Mouse (Mus musculus): ENCODE measurements around the gene Ofcc1. TPM values are rescaled to one million over a fixed set of nuclear protein-coding genes. Genes with fewer than 3 reads are reported as not detected.

Gene Ofcc1
- polyA plus RNA-seq, 1 experiment from 2014 or later = 0.04 TPM

DNA sequence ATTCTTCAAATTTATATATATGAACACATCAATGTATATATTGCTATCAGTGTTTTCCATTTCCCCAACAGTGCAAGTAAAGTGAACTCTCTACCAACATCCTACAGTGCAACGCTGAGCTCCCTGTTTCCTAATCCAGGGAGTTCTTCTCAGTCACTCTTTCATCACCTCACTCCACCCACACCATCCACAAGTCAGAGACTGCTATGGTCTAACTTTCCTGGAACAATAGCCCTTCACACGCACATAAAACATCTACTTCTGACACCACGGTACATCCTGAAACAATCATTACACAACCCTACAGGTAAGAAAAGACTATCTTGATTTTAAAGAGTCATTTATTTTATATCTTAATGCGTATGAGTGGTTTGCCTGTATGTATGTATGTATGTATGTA, 335.4 kb downstream of the Ofcc1 start:
- Histone ChIP-seq H3K9ac (ENCODE audit: low read length) (no peak overlapping the region), H3K9me3 (ENCODE audit: control insufficient read depth, low read length) (no peaks in the 10 kb centered on the region), H3K27ac (replicated peaks) (no peak overlapping the region), H3K27me3 (ENCODE audit: control insufficient read depth, insufficient read depth, low read length) (no peaks in the 10 kb centered on the region), H3K36me3 (ENCODE audit: control insufficient read depth, insufficient read depth, low read length) (no peaks in the 10 kb centered on the region), H3K4me3 (ENCODE audit: low read depth, low read length) (no peak overlapping the region), H3K4me2 (replicated peaks; ENCODE audit: low read depth) (no peak overlapping the region), H3K4me1 (replicated peaks; ENCODE audit: control insufficient read depth, insufficient read depth) (no peaks in the 10 kb centered on the region)
- WGBS = 91% methylated on average over 4 of the region's 4 CpGs
- ATAC-seq (ENCODE audit: low FRiP score, low TSS enrichment) = no peak
- DNase-seq (ENCODE audit: low spot score) = no peak
- TF ChIP-seq EP300 (optimal IDR thresholded peaks at IDR 0.05) (no peak), CTCF (IDR thresholded peaks at IDR 0.05; ENCODE audit: low read depth) (no peak)

DNA sequence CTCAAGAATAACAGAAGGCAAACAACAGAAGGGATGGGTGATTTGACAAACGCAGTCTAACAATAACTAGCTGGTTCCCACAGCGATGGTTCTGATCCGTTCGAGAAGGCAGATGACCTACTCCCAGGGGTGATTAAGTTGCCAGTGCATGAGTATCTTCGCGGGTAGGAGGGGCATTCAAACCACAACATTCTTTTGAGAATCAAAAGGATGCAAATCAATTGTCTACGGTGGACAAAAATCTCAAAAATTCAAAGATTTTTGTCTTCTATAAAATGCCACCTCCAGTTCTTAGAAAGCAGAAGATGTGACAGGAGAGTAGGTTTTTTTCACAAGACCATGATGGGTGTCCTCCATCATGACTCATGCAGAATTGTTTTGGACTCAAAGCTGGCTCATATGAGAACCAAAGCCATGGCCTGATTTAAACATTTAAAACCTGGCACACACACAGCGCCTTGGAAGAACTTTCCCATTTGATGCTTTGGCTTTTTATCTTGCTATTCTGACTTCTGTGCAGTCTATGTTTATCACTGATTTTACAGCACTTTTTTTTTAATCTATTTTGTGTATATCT, 338.0 kb downstream of the Ofcc1 start:
- Histone ChIP-seq H3K9ac (ENCODE audit: low read length) (no peak overlapping the region), H3K27ac (replicated peaks) (no peak overlapping the region), H3K4me2 (replicated peaks; ENCODE audit: low read depth) (no peak overlapping the region), H3K27me3 (ENCODE audit: control insufficient read depth, insufficient read depth, low read length) (no peaks in the 10 kb centered on the region), H3K9me3 (ENCODE audit: control insufficient read depth, low read length) (no peaks in the 10 kb centered on the region), H3K4me1 (replicated peaks; ENCODE audit: control insufficient read depth, insufficient read depth) (no peaks in the 10 kb centered on the region), H3K36me3 (ENCODE audit: control insufficient read depth, insufficient read depth, low read length) (no peaks in the 10 kb centered on the region), H3K4me3 (ENCODE audit: low read depth, low read length) (no peak overlapping the region)
- DNase-seq (ENCODE audit: low spot score) (no peak), ATAC-seq (ENCODE audit: low FRiP score, low TSS enrichment) (no peak)
- TF ChIP-seq EP300 (optimal IDR thresholded peaks at IDR 0.05) (no peak), CTCF (IDR thresholded peaks at IDR 0.05; ENCODE audit: low read depth) (no peak)
- WGBS = 84% methylated on average over 8 of the region's 8 CpGs

DNA sequence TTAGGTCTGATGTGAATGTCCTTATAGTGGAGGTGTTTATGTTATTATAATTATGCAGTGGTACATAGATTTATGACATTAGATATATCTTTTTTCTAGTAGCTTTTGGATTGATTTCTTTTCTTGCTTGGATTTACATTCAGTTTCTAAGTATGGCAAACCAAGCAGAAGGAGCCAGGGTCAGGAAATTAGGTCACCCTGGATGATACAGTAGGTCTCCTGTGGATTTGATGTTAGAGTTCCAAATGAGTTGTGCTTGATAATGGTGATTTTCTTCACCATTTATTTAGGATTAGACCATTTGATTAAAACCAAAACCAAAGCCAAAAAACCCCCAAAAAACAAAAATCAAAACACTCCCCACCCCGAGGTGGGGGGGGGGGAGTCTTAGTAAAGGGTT, 338.6 kb downstream of the Ofcc1 start:
- H3K9ac ChIP-seq (ENCODE audit: low read length) = no peak overlapping the region
- no peak overlapping the region for H3K27ac ChIP-seq (replicated peaks)
- WGBS = 64% methylated on average over 1 of the region's 1 CpGs
- H3K4me2 ChIP-seq (replicated peaks; ENCODE audit: low read depth) = no peak overlapping the region
- ATAC-seq (ENCODE audit: low FRiP score, low TSS enrichment) (no peak), DNase-seq (ENCODE audit: low spot score) (no peak)
- no peaks in the 10 kb centered on the region for H3K36me3 ChIP-seq (ENCODE audit: control insufficient read depth, insufficient read depth, low read length)
- H3K27me3 ChIP-seq (ENCODE audit: control insufficient read depth, insufficient read depth, low read length) = no peaks in the 10 kb centered on the region
- no peak for TF ChIP-seq CTCF (IDR thresholded peaks at IDR 0.05; ENCODE audit: low read depth)
- TF ChIP-seq EP300 (optimal IDR thresholded peaks at IDR 0.05) = no peak
- H3K9me3 ChIP-seq (ENCODE audit: control insufficient read depth, low read length) = no peaks in the 10 kb centered on the region
- H3K4me3 ChIP-seq (ENCODE audit: low read depth, low read length) = no peak overlapping the region
- H3K4me1 ChIP-seq (replicated peaks; ENCODE audit: control insufficient read depth, insufficient read depth) = no peaks in the 10 kb centered on the region

DNA sequence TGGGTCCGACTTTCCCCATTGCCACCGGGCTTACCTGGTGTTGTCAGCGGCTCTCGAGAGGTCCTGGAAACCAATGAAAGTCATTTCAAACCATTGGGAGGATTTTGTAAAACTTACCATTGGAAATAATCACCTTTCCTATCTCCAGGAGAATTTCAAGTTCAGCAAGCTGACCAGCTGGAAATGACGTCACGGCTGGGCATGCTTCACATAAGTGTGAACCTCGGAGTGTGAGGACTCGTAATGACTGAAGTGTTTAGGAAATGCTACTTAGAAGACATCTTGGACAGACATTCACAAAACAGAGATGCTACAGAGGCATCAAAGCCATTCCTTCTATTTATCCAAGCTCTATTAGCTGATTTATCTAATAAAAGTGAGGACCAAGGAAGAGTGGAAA, 361.0 kb downstream of the Ofcc1 start:
- Histone ChIP-seq H3K4me3 (ENCODE audit: low read depth, low read length) (no peak overlapping the region), H3K4me1 (replicated peaks; ENCODE audit: control insufficient read depth, insufficient read depth) (no peaks in the 10 kb centered on the region), H3K9ac (ENCODE audit: low read length) (no peak overlapping the region), H3K27ac (replicated peaks) (no peak overlapping the region), H3K9me3 (ENCODE audit: control insufficient read depth, low read length) (no peaks in the 10 kb centered on the region), H3K27me3 (ENCODE audit: control insufficient read depth, insufficient read depth, low read length) (no peaks in the 10 kb centered on the region), H3K36me3 (ENCODE audit: control insufficient read depth, insufficient read depth, low read length) (no peaks in the 10 kb centered on the region), H3K4me2 (replicated peaks; ENCODE audit: low read depth) (no peak overlapping the region)
- ATAC-seq (ENCODE audit: low FRiP score, low TSS enrichment) (no peak), DNase-seq (ENCODE audit: low spot score) (no peak)
- WGBS = 84% methylated on average over 8 of the region's 8 CpGs
- TF ChIP-seq CTCF (IDR thresholded peaks at IDR 0.05; ENCODE audit: low read depth) = no peak
- TF ChIP-seq EP300 (optimal IDR thresholded peaks at IDR 0.05) = no peak

DNA sequence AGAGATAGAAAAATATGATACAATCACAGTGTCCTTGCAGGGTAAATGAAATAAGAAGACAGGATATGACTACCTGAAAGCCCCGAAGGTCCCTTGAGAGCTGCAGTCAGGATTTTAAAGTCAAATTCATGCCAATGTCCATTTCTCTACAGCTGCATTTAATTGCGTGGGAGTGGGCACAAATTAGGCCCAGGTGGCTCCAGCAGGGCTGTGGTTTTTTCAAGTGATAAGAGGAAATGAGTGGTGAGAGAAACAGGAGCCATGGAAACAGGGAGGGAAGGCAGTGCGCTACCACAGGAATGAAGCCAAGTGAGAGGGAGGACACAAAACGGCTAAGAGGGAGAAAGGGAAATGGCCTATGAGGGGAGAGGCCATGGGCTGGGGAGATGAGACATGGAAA, 363.3 kb downstream of the Ofcc1 start:
- no peak for ATAC-seq (ENCODE audit: low FRiP score, low TSS enrichment)
- Histone ChIP-seq H3K4me2 (replicated peaks; ENCODE audit: low read depth) (no peak overlapping the region), H3K27ac (replicated peaks) (no peak overlapping the region), H3K27me3 (ENCODE audit: control insufficient read depth, insufficient read depth, low read length) (no peaks in the 10 kb centered on the region), H3K36me3 (ENCODE audit: control insufficient read depth, insufficient read depth, low read length) (no peaks in the 10 kb centered on the region), H3K9me3 (ENCODE audit: control insufficient read depth, low read length) (no peaks in the 10 kb centered on the region), H3K9ac (ENCODE audit: low read length) (no peak overlapping the region), H3K4me1 (replicated peaks; ENCODE audit: control insufficient read depth, insufficient read depth) (no peaks in the 10 kb centered on the region), H3K4me3 (ENCODE audit: low read depth, low read length) (no peak overlapping the region)
- DNase-seq (ENCODE audit: low spot score) = no peak
- no peak for TF ChIP-seq CTCF (IDR thresholded peaks at IDR 0.05; ENCODE audit: low read depth)
- TF ChIP-seq EP300 (optimal IDR thresholded peaks at IDR 0.05) = no peak
- 68% methylated on average over 4 of the region's 4 CpGs for WGBS

DNA sequence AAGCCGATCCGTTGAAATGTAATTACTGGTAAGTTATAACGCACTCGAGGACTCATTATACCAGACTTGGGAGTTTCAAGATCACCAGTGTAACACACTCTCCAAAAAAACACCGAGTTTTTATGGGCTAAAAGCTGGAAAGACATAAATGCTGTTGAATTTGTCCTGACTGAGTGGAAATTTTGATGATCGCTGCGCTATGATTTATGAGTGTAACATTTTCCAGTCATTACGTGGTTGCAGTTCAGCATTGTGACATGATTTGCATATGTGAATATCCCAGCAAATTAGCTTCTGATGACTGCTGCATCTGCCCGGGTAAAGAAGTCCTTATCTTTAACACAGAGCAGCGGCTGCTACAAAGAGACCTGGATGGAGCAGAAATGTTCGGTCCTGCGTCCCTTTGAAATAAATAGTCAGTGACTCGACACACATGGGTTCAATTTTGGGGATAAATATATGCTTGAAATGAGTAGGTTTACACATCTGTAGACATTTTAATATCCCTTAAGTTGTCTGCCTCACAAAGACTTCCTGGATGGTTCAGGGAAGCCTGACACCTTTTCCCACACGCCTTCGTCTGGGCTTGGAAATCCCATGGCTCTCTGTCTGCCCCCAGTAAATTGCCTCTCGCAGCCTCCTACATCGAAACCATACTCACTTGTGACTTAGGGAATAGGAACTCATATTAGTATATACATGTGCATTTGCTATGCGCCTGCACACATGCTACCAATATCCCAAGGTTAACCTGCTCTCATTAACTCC, 381.8 kb downstream of the Ofcc1 start:
- Histone ChIP-seq H3K27ac (replicated peaks) (no peak overlapping the region), H3K9me3 (ENCODE audit: control insufficient read depth, low read length) (no peaks in the 10 kb centered on the region), H3K4me1 (replicated peaks; ENCODE audit: control insufficient read depth, insufficient read depth) (no peaks in the 10 kb centered on the region), H3K9ac (ENCODE audit: low read length) (no peak overlapping the region), H3K27me3 (ENCODE audit: control insufficient read depth, insufficient read depth, low read length) (no peaks in the 10 kb centered on the region; the same call in 1 of the 2 replicates), H3K4me3 (ENCODE audit: low read depth, low read length) (no peak overlapping the region), H3K4me2 (replicated peaks; ENCODE audit: low read depth) (no peak overlapping the region), H3K36me3 (ENCODE audit: control insufficient read depth, insufficient read depth, low read length) (no peaks in the 10 kb centered on the region)
- 86% methylated on average over 18 of the region's 18 CpGs for WGBS
- ATAC-seq (ENCODE audit: low FRiP score, low TSS enrichment) = no peak
- DNase-seq (ENCODE audit: low spot score) = no peak
- TF ChIP-seq EP300 (optimal IDR thresholded peaks at IDR 0.05) (no peak), CTCF (IDR thresholded peaks at IDR 0.05; ENCODE audit: low read depth) (no peak)
